Mouse (Mus musculus): ENCODE results near the gene Csnk2a1. TPM values are rescaled to one million over a fixed set of nuclear protein-coding genes. Genes with fewer than 3 reads are reported as not detected.
A peak's percentile ranks its signal among the peaks of the same experiment; 100 is the strongest.

The Csnk2a1 gene
- polyA plus RNA-seq, 1 experiment = 1.0 TPM

DNA sequence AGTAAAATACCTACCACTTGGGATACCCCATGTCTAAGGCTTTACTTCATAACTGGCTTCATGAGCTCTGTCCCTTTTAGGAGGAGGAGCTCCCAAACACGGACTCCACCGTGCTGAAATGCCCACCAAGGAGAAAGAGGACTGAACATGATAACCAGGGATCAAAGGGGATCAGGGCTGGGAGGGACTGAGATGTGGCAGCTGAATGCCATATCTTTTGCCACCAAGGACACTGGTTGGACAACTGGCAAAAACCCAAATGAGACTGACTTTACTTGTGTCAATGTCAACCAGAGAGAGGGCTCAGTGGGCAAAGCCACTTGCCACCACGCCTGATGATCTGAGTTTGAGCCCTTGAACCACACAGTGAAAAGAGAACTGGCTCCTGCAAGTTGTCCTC lies 98.2 kb downstream of the Csnk2a1 start:
- Histone ChIP-seq H3K4me1 (ENCODE audit: control insufficient read depth) (peaks cover 11% of the 10 kb centered on the region), H3K36me3 (ENCODE audit: control insufficient read depth) (peaks cover 96% of the 10 kb centered on the region), H3K9me3 (ENCODE audit: control insufficient read depth, low read length) (no peaks in the 10 kb centered on the region), H3K27me3 (ENCODE audit: control insufficient read depth) (no peaks in the 10 kb centered on the region), H3K4me3 (replicated peaks) (no peak overlapping the region)
- TF ChIP-seq TAL1 (IDR thresholded peaks at IDR 0.05; ENCODE audit: low read length) (no peak), GATA1 (IDR thresholded peaks at IDR 0.05; ENCODE audit: low read length) (no peak)

DNA sequence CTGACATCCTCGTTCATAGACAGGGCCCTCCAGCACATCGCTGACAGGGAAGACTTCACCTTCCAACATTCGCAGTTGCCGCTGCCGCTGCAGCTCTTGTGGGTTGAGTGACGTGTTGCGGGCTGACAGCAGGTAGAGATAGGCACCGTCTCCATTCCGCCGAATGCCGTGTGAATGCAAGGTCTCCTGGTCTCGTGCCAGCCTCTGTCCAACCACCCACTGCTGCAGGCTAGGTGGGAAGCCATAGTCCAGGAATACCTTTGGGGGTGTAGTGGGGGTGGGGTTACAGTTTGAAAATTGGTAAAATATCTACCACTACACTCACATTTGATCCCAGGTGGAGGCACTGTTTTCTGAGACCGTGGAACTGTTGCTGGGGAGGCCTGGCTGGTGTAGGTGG lies 99.5 kb downstream of the Csnk2a1 start:
- H3K4me1 ChIP-seq (ENCODE audit: control insufficient read depth) = peaks cover 25% of the 10 kb centered on the region
- H3K9me3 ChIP-seq (ENCODE audit: control insufficient read depth, low read length) = no peaks in the 10 kb centered on the region
- H3K27me3 ChIP-seq (ENCODE audit: control insufficient read depth) = no peaks in the 10 kb centered on the region
- peaks cover 94% of the 10 kb centered on the region for H3K36me3 ChIP-seq (ENCODE audit: control insufficient read depth)
- TF ChIP-seq GATA1 (IDR thresholded peaks at IDR 0.05; ENCODE audit: low read length) (no peak), TAL1 (IDR thresholded peaks at IDR 0.05; ENCODE audit: low read length) (no peak)
- H3K4me3 ChIP-seq (replicated peaks) = no peak overlapping the region

DNA sequence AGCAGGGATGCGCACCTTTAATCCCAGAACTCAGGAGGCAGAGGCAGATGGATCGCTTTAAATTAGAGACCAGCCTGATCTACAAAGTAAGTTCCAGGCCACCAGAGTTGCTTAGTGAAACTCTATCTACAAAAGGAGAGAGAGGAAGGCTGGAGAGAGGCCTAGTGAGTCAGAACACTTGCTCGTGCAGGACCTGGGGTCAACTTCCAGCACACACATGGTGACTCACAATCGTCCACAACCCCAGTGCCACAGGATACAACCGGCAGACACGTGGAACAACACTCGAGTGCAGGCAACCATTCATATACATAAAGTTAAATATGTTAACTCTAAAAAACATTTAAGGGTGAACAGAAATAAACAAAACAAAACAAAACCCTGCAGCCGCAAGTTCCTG lies 100.0 kb downstream of the Csnk2a1 start:
- H3K9me3 ChIP-seq (ENCODE audit: control insufficient read depth, low read length) = no peaks in the 10 kb centered on the region
- no peaks in the 10 kb centered on the region for H3K27me3 ChIP-seq (ENCODE audit: control insufficient read depth)
- H3K4me3 ChIP-seq (replicated peaks) = no peak overlapping the region
- peaks cover 30% of the 10 kb centered on the region for H3K4me1 ChIP-seq (ENCODE audit: control insufficient read depth)
- TF ChIP-seq GATA1 (IDR thresholded peaks at IDR 0.05; ENCODE audit: low read length) = no peak
- TF ChIP-seq TAL1 (IDR thresholded peaks at IDR 0.05; ENCODE audit: low read length) = no peak
- peaks cover 89% of the 10 kb centered on the region for H3K36me3 ChIP-seq (ENCODE audit: control insufficient read depth)

DNA sequence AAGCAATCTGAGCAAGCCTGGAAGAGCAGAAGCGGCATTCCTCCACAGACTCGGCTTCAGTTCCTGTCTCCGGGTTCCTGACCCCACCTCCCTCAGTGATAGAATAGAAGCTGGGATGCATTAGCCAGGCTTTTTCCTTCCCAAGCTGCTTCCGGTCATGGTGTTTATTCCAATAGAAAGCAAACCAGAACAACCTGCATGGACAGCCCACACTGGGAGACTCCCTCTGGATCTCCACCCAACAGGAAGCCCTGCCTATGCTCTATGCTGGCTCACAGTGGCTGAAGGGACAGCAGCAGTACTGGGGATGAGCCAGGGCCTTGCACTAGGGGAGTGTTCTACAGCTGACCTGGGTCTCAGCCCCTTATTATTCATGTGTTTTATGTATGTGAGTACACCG lies 101.3 kb downstream of the Csnk2a1 start:
- TF ChIP-seq TAL1 (IDR thresholded peaks at IDR 0.05; ENCODE audit: low read length) (no peak), GATA1 (IDR thresholded peaks at IDR 0.05; ENCODE audit: low read length) (no peak)
- Histone ChIP-seq H3K4me1 (ENCODE audit: control insufficient read depth) (peaks cover 38% of the 10 kb centered on the region), H3K9me3 (ENCODE audit: control insufficient read depth, low read length) (no peaks in the 10 kb centered on the region), H3K4me3 (replicated peaks) (no peak overlapping the region), H3K27me3 (ENCODE audit: control insufficient read depth) (no peaks in the 10 kb centered on the region), H3K36me3 (ENCODE audit: control insufficient read depth) (peaks cover 76% of the 10 kb centered on the region)

DNA sequence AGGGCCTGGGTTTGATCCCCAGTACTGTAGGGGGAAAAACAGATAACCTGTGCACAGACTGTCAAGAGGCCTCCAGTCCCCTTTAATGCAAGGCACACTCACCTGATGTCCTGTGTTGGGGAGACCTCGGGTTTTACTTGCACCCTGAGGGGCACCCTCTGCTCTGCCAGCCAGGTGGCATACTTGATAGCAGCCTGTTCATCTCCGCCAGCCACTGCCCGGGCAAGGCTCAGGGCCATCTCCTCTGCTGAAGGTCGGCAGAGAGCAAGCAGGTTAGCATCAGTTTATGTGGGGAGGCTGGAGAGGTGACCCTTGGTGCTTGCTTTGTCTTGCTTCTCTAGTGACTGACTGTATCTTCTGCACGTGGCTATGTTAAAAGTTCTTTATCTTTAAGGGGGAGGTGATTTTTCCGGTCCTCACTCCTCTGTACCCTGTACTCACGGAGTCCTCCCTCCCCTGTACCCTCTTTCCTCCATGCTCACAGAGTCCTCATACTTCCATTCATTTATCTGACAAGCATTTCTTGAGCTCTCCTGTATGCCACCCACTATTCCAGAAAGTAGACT lies 104.3 kb downstream of the Csnk2a1 start:
- Histone ChIP-seq H3K4me1 (ENCODE audit: control insufficient read depth) (peaks cover 46% of the 10 kb centered on the region), H3K4me3 (replicated peaks) (peak overlapping the region; percentile 82), H3K27me3 (ENCODE audit: control insufficient read depth) (peaks cover 3% of the 10 kb centered on the region; the same call in 1 of the 2 replicates), H3K36me3 (ENCODE audit: control insufficient read depth) (peaks cover 48% of the 10 kb centered on the region), H3K9me3 (ENCODE audit: control insufficient read depth, low read length) (no peaks in the 10 kb centered on the region)
- no peak for TF ChIP-seq GATA1 (IDR thresholded peaks at IDR 0.05; ENCODE audit: low read length)
- TF ChIP-seq TAL1 (IDR thresholded peaks at IDR 0.05; ENCODE audit: low read length) = peak; percentile 41; the same call in 1 of the 3 replicates

Other genes starting within 250 kb of the Csnk2a1 start
- 4.5 and 4.7 TPM in 2 replicates for gene Fam110a, start 246.6 kb upstream of the Csnk2a1 start, polyA plus RNA-seq (2012)
- gene Slc52a3, start 230.3 kb upstream of the Csnk2a1 start, polyA plus RNA-seq (2012) = 0.05 and 0.09 TPM in 2 replicates
- gene Scrt2, start 145.3 kb upstream of the Csnk2a1 start, polyA plus RNA-seq (2012) = 0.03 TPM in 1 of 2 replicates, not detected in the other
- gene Srxn1, start 121.3 kb upstream of the Csnk2a1 start, polyA plus RNA-seq (2012) = 2.6 TPM in 2 replicates
- 0.21 and 0.42 TPM in 2 replicates for gene Tcf15, start 83.3 kb upstream of the Csnk2a1 start, polyA plus RNA-seq (2012)
- 0.32 and 0.90 TPM in 2 replicates for gene Tbc1d20, start 67.0 kb downstream of the Csnk2a1 start, polyA plus RNA-seq (2012)
- 16.2 and 20.4 TPM in 2 replicates for gene Rbck1, start 105.8 kb downstream of the Csnk2a1 start, polyA plus RNA-seq (2012)
- 1.3 TPM in 2 replicates for gene Trib3, start 117.2 kb downstream of the Csnk2a1 start, polyA plus RNA-seq (2012)
- not detected in 2 replicates for gene Nrsn2, start 149.8 kb downstream of the Csnk2a1 start, polyA plus RNA-seq (2012)
- 1.4 and 2.3 TPM in 2 replicates for gene Sox12, start 171.2 kb downstream of the Csnk2a1 start, polyA plus RNA-seq (2012)
- 0.90 and 1.0 TPM in 2 replicates for gene Zcchc3, start 188.2 kb downstream of the Csnk2a1 start, polyA plus RNA-seq (2012)
- not detected in 2 replicates for gene 6820408C15Rik, start 188.7 kb downstream of the Csnk2a1 start, polyA plus RNA-seq (2012)
- not detected in 2 replicates for gene Defb23, start 237.8 kb downstream of the Csnk2a1 start, polyA plus RNA-seq (2012)